11 mouse cellular contexts compared by ENCODE assay signal in the genomic region with DNA sequence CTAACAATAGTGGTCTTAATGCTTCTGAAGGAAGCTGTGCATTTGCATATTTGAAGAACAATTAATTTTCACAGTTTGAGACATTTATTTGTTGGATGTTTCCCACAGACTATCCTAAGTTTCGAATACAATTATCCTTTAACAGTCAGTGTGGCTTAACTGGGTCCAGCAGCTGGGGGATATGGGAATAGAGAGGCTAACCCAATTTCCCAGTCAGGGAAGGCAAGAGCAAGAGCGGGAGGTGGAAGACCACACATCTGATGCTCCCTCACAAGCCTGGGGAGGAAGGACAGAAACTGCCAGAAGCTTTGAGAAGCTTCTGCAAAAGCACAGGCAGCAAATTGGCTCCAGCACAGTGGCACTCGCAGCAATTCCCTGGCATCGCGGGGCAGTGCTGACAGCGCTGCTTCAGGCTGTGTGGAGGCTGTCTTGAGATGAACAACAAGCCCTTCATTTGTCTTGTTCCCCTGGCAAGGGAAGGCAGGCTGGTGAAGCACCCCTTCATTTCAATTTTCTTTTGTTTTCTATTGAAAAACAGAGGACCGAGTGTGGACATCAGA.
DNase-seq lines count a peak whose midpoint lies in the region; ATAC-seq lines count a peak whose summit lies in the region.
"Had no signal": no experiment of that assay in that cellular context is flagged by ENCODE, and none has a peak within 500 bp of the region (broad histone marks: within the 10 kb centered on the region; RNA-seq: fewer than 3 reads in every experiment).

No protein-coding gene starts in this region.

- H3K9ac ChIP-seq in hindbrain, embryonic 15.5 days = no peak overlapping the region
- H3K9ac ChIP-seq in hindbrain, embryonic 11.5 days (ENCODE audit: low read depth, low read length) = no peak overlapping the region
- no peak overlapping the region for H3K9ac ChIP-seq in forebrain, embryonic 11.5 days (ENCODE audit: low read length)
- H3K9ac ChIP-seq: heart, embryonic 15.5 days; neural tube, embryonic 13.5 days had no signal

- H3K4me1 ChIP-seq in hindbrain, embryonic 15.5 days (replicated peaks) = no peaks in the 10 kb centered on the region; the same call in 1 of the 2 replicates
- no peaks in the 10 kb centered on the region for H3K4me1 ChIP-seq in hindbrain, embryonic 11.5 days (replicated peaks; ENCODE audit: control insufficient read depth, insufficient read depth, low read length)
- H3K4me1 ChIP-seq in forebrain, embryonic 11.5 days (replicated peaks; ENCODE audit: control insufficient read depth, insufficient read depth, low read length) = no peaks in the 10 kb centered on the region
- H3K4me1 ChIP-seq: heart, embryonic 15.5 days; neural tube, embryonic 13.5 days had no signal

- ATAC-seq in hindbrain, embryonic 15.5 days (ENCODE audit: low FRiP score, low read depth) = peak; percentile 65; the same call in 1 of the 2 replicates
- no peak for ATAC-seq in hindbrain, embryonic 11.5 days (ENCODE audit: low FRiP score)
- no peak for ATAC-seq in forebrain, embryonic 11.5 days (replicated peaks; ENCODE audit: low FRiP score)

- no peaks in the 10 kb centered on the region for H3K27me3 ChIP-seq in hindbrain, embryonic 15.5 days
- no peaks in the 10 kb centered on the region for H3K27me3 ChIP-seq in hindbrain, embryonic 11.5 days (ENCODE audit: control insufficient read depth, insufficient read depth, low read length)
- no peaks in the 10 kb centered on the region for H3K27me3 ChIP-seq in forebrain, embryonic 11.5 days (ENCODE audit: control insufficient read depth, insufficient read depth, low read length)
- H3K27me3 ChIP-seq: heart, embryonic 15.5 days; neural tube, embryonic 13.5 days had no signal

- no peaks in the 10 kb centered on the region for H3K36me3 ChIP-seq in hindbrain, embryonic 15.5 days
- no peaks in the 10 kb centered on the region for H3K36me3 ChIP-seq in hindbrain, embryonic 11.5 days (ENCODE audit: control insufficient read depth, insufficient read depth, low read length)
- H3K36me3 ChIP-seq in forebrain, embryonic 11.5 days (ENCODE audit: control insufficient read depth, insufficient read depth, low read length) = no peaks in the 10 kb centered on the region
- H3K36me3 ChIP-seq: heart, embryonic 15.5 days; neural tube, embryonic 13.5 days had no signal

- H3K9me3 ChIP-seq in hindbrain, embryonic 15.5 days = peaks cover 5% of the 10 kb centered on the region; the same call in 1 of the 2 replicates
- H3K9me3 ChIP-seq in hindbrain, embryonic 11.5 days (ENCODE audit: control insufficient read depth, low read length) = no peaks in the 10 kb centered on the region
- H3K9me3 ChIP-seq in forebrain, embryonic 11.5 days (ENCODE audit: control insufficient read depth, low read length) = no peaks in the 10 kb centered on the region
- H3K9me3 ChIP-seq: heart, embryonic 15.5 days; neural tube, embryonic 13.5 days had no signal

- no peak overlapping the region; the same call in 1 of the 2 replicates for H3K27ac ChIP-seq in hindbrain, embryonic 15.5 days (replicated peaks)
- no peak overlapping the region for H3K27ac ChIP-seq in hindbrain, embryonic 11.5 days (ENCODE audit: low read depth, low read length)
- H3K27ac ChIP-seq in forebrain, embryonic 11.5 days (ENCODE audit: low read depth, low read length) = no peak overlapping the region
- H3K27ac ChIP-seq: heart, embryonic 15.5 days; neural tube, embryonic 13.5 days had no signal

- no peak overlapping the region for H3K4me3 ChIP-seq in hindbrain, embryonic 15.5 days
- H3K4me3 ChIP-seq in hindbrain, embryonic 11.5 days (ENCODE audit: low read depth, low read length) = no peak overlapping the region
- H3K4me3 ChIP-seq in forebrain, embryonic 11.5 days (ENCODE audit: low read depth, low read length) = no peak overlapping the region
- H3K4me3 ChIP-seq: heart, embryonic 15.5 days; neural tube, embryonic 13.5 days had no signal

- WGBS in hindbrain, embryonic 15.5 days = 34% methylated on average over 7 of the region's 7 CpGs
- WGBS in hindbrain, embryonic 11.5 days = 78% methylated on average over 7 of the region's 7 CpGs
- 72% methylated on average over 7 of the region's 7 CpGs for WGBS in forebrain, embryonic 11.5 days

- no peak for DNase-seq in hindbrain, embryonic 11.5 days (ENCODE audit: low spot score)
- DNase-seq in forebrain, embryonic 11.5 days (ENCODE audit: low spot score) = peak; percentile 50
- peak; percentile 53 to 66 for DNase-seq in layer of hippocampus, postnatal 10 days (ENCODE audit: low spot score in 2 of 2)
- DNase-seq in right cerebral cortex, postnatal 10 days (ENCODE audit: low spot score in 2 of 2) = peak; percentile 82 to 87
- DNase-seq in kidney, adult 11 months = no peak
- DNase-seq in embryo, embryonic 10 days (ENCODE audit: low spot score) = no peak
- no peak for DNase-seq in lung, postnatal 10 days
- DNase-seq: kidney, postnatal 14 days had no signal

- H3K4me2 ChIP-seq in hindbrain, embryonic 15.5 days = no peak overlapping the region
- no peak overlapping the region for H3K4me2 ChIP-seq in hindbrain, embryonic 11.5 days (replicated peaks; ENCODE audit: low read depth, low read length)
- H3K4me2 ChIP-seq in forebrain, embryonic 11.5 days (ENCODE audit: low read depth, low read length, severe bottlenecking) = no peak overlapping the region
- H3K4me2 ChIP-seq: heart, embryonic 15.5 days; neural tube, embryonic 13.5 days had no signal

Comparison
In these comparisons a context has a peak if more than half of its experiments do, and no peak if none do; other contexts are left out.
1. DNase-seq: peak in forebrain, embryonic 11.5 days (single experiment), layer of hippocampus, postnatal 10 days (2 of 2) and right cerebral cortex, postnatal 10 days (2 of 2); none in hindbrain, embryonic 11.5 days (single experiment), kidney, adult 11 months (single experiment), embryo, embryonic 10 days (single experiment) and lung, postnatal 10 days (single experiment).